Mouse (Mus musculus) hindbrain, embryonic 15.5 days (tissue): ENCODE data around the gene Icmt. TPM values are rescaled to one million over a fixed set of nuclear protein-coding genes. Genes with fewer than 3 reads are reported as not detected.

Experiments
- ATAC-seq: fragments of 200-750 bp; cut with Nextera tagmentation; 2 replicates; pipeline ENCODE4 v1.8.0; 2017; ENCODE audit warnings: low read depth, moderate number of reproducible peaks, moderate TSS enrichment; ENCODE audit not compliant: low FRiP score
- H3K27ac ChIP-seq: fragments of 300-500 bp; sonication (generic); replicated peaks from 2 replicates; pipeline ENCODE4 v1.5.1; 2015; ENCODE audit warnings: mild to moderate bottlenecking, inconsistent platforms
- H3K27me3 ChIP-seq: fragments of 300-500 bp; sonication (generic); 2 replicates; pipeline ENCODE4 v1.6.1; 2015; ENCODE audit warnings: control low read depth, inconsistent platforms
- H3K36me3 ChIP-seq: fragments of 300-500 bp; sonication (generic); 2 replicates; pipeline ENCODE4 v1.6.1; 2015; ENCODE audit warnings: control low read depth, inconsistent platforms
- H3K4me1 ChIP-seq: fragments of 300-500 bp; sonication (generic); replicated peaks from 2 replicates; pipeline ENCODE4 v1.6.1; 2015; ENCODE audit warnings: control low read depth, inconsistent platforms
- H3K4me2 ChIP-seq: fragments of 300-500 bp; sonication (generic); 2 replicates; pipeline ENCODE4 v1.6.1; 2015; ENCODE audit warnings: moderate library complexity, mild to moderate bottlenecking, inconsistent platforms
- H3K4me3 ChIP-seq: fragments of 300-500 bp; sonication (generic); 2 replicates; pipeline ENCODE4 v1.5.1; 2015; ENCODE audit warnings: mild to moderate bottlenecking, inconsistent platforms
- H3K9ac ChIP-seq: fragments of 300-500 bp; sonication (generic); 2 replicates; pipeline ENCODE4 v1.6.1; 2015; ENCODE audit warnings: inconsistent platforms
- H3K9me3 ChIP-seq: fragments of 300-500 bp; sonication (generic); 2 replicates; pipeline ENCODE4 v1.6.1; 2016; ENCODE audit warnings: control low read depth, inconsistent platforms
- WGBS: fragments of 180-500 bp; shearing (Covaris S2); methylation state at CpG from one replicate; pipeline ENCODE4 v1.1.7; 2015; 5-methylcytosine and 5-hydroxymethylcytosine counted together
- polyA plus RNA-seq: library from polyadenylated mRNA; unstranded; fragments of >200 nt; fragmentation: Nextera tagmentation; extraction: Ambion mirVana; gene quantifications from 2 replicates; pipeline ENCODE4 v1.2.1, GENCODE M21; 2015

The Icmt gene
- polyA plus RNA-seq, 1 experiment from 2014 or later, result 22.2 TPM

- no peak for ATAC-seq
- peak overlapping the region; percentile 5; the same call in 1 of the 2 replicates for H3K9ac ChIP-seq
- H3K36me3 ChIP-seq, result no peaks in the 10 kb centered on the region
- WGBS, result under 1% methylated on average over 39 of the region's 39 CpGs
- peaks cover 88% of the 10 kb centered on the region for H3K27me3 ChIP-seq
- peak overlapping the region; percentile 30 for H3K4me3 ChIP-seq
- H3K9me3 ChIP-seq, result no peaks in the 10 kb centered on the region
- H3K4me2 ChIP-seq, result peak overlapping the region; percentile 59
- no peak overlapping the region for H3K27ac ChIP-seq
- H3K4me1 ChIP-seq, result peaks cover 62% of the 10 kb centered on the region
Measured at GRCm38 (mm10) chr4:152290385-152290784, 6.6 kb upstream of the Icmt start.

DNA sequence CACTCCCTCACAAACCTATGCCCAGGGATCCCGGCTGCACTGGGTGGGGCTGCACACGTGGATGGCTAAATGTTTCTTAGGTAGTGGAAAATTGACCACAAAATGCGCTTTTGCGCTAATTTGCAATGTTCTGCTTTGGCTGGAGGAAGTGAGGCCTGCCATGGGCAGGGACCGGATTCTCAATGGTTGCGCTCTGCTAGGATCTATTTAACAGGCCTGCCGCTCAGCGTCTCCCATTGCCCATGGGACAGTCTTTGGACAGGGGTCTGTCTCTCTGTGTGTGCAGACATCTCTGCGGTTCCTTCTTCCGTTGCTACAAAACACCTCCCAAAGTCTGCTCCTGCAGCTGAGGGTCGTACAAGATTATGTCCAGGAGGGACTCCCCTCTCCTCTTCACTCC, 6.0 kb upstream of the Icmt start:
- H3K9me3 ChIP-seq, result no peaks in the 10 kb centered on the region

DNA sequence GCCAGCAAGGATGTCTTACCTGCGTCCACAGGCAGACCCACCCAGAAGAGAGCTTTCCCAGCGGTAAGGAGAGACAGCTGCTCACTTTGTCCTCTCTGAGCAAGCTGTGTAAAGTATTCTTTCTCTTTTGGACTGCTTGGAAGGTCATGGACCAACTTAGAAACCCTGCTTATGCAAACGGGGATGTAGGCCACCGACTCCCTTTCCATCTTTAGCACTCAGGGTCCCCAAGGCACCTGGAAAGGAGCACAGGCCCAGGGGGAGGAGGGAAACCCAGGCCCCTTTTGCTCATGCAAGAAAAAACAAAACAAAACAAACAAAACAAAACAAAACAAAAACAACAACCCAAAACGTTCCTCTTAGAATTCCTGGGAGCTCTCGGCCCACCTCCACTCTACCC, 5.5 kb upstream of the Icmt start, which contains the start of gene Hes3:
Hes3 (minus strand) TSS at position 101 of the 400 bp plus-strand sequence.
- peaks cover 83% of the 10 kb centered on the region for H3K27me3 ChIP-seq
- 17% methylated on average over 6 of the region's 6 CpGs for WGBS
- peak within 1 kb of the TSS; percentile 59 for H3K4me2 ChIP-seq
- H3K4me1 ChIP-seq, result peaks cover 54% of the 10 kb centered on the region
- no peak for ATAC-seq
- H3K9me3 ChIP-seq, result no peaks in the 10 kb centered on the region
- H3K9ac ChIP-seq, result peak within 1 kb of the TSS; percentile 5; the same call in 1 of the 2 replicates
- H3K27ac ChIP-seq, result no peak within 1 kb of the TSS
- H3K4me3 ChIP-seq, result peak within 1 kb of the TSS; percentile 30
- no peaks in the 10 kb centered on the region for H3K36me3 ChIP-seq

More for the DNA sequence above, 6.0 kb upstream of the Icmt start:
- ATAC-seq, result no peak
- Histone ChIP-seq H3K4me2 (peak overlapping the region; percentile 59), H3K4me3 (peak overlapping the region; percentile 30; the same call in 1 of the 2 replicates), H3K36me3 (no peaks in the 10 kb centered on the region), H3K27ac (no peak overlapping the region), H3K27me3 (peaks cover 88% of the 10 kb centered on the region), H3K9ac (peak overlapping the region; percentile 5; the same call in 1 of the 2 replicates), H3K4me1 (peaks cover 58% of the 10 kb centered on the region)
- 9% methylated on average over 11 of the region's 11 CpGs for WGBS

GRCm38 (mm10) chr4:152292102-152292765, 4.8 kb upstream of the Icmt start:
- no peak for ATAC-seq
- H3K4me1 ChIP-seq, result peaks cover 49% of the 10 kb centered on the region

GRCm38 (mm10) chr4:152294188-152294929, 2.7 kb upstream of the Icmt start:
- Histone ChIP-seq H3K4me3 (no peak overlapping the region), H3K4me1 (peaks cover 49% of the 10 kb centered on the region), H3K9ac (no peak overlapping the region), H3K36me3 (no peaks in the 10 kb centered on the region), H3K9me3 (no peaks in the 10 kb centered on the region), H3K27ac (no peak overlapping the region), H3K27me3 (peaks cover 62% of the 10 kb centered on the region), H3K4me2 (no peak overlapping the region)
- WGBS, result 49% methylated on average over 10 of the region's 10 CpGs
- no peak for ATAC-seq

More at GRCm38 (mm10) chr4:152292102-152292765, 4.8 kb upstream of the Icmt start:
- 12% methylated on average over 12 of the region's 12 CpGs for WGBS
- Histone ChIP-seq H3K4me3 (no peak overlapping the region), H3K9me3 (no peaks in the 10 kb centered on the region), H3K27ac (0 out of 2 replicates have a peak overlapping the region, but pooled peaks have one; percentile 36), H3K9ac (no peak overlapping the region), H3K27me3 (peaks cover 76% of the 10 kb centered on the region), H3K36me3 (no peaks in the 10 kb centered on the region), H3K4me2 (no peak overlapping the region)

- no peaks in the 10 kb centered on the region for H3K9me3 ChIP-seq
- H3K4me1 ChIP-seq, result peaks cover 36% of the 10 kb centered on the region
- no peak for ATAC-seq
- 61% methylated on average over 4 of the region's 4 CpGs for WGBS
- H3K9ac ChIP-seq, result no peak overlapping the region
- no peak overlapping the region for H3K4me2 ChIP-seq
- peaks cover 11% of the 10 kb centered on the region; the same call in 1 of the 2 replicates for H3K36me3 ChIP-seq
- peaks cover 49% of the 10 kb centered on the region for H3K27me3 ChIP-seq
- no peak overlapping the region for H3K4me3 ChIP-seq
- H3K27ac ChIP-seq, result no peak overlapping the region
Measured at GRCm38 (mm10) chr4:152295916-152296315, 1.1 kb upstream of the Icmt start.

- no peak for ATAC-seq
- H3K4me2 ChIP-seq, result peak overlapping the region; percentile 91
- H3K4me3 ChIP-seq, result peak overlapping the region; percentile 65
- H3K36me3 ChIP-seq, result peaks cover 12% of the 10 kb centered on the region; the same call in 1 of the 2 replicates
- 18% methylated on average over 8 of the region's 8 CpGs for WGBS
- H3K9ac ChIP-seq, result peak overlapping the region; percentile 28; the same call in 1 of the 2 replicates
- H3K27ac ChIP-seq, result no peak overlapping the region
- H3K9me3 ChIP-seq, result no peaks in the 10 kb centered on the region
- peaks cover 45% of the 10 kb centered on the region for H3K27me3 ChIP-seq
- H3K4me1 ChIP-seq, result peaks cover 32% of the 10 kb centered on the region
Measured at GRCm38 (mm10) chr4:152296371-152296770, 656 bp upstream of the Icmt start.

- peaks cover 18% of the 10 kb centered on the region for H3K4me1 ChIP-seq
- peaks cover 25% of the 10 kb centered on the region for H3K36me3 ChIP-seq
- no peaks in the 10 kb centered on the region for H3K9me3 ChIP-seq
- H3K4me3 ChIP-seq, result no peak overlapping the region; the same call in 1 of the 2 replicates
- WGBS, result 82% methylated on average over 14 of the region's 14 CpGs
- H3K27me3 ChIP-seq, result peaks cover 21% of the 10 kb centered on the region
- H3K9ac ChIP-seq, result no peak overlapping the region
- H3K27ac ChIP-seq, result no peak overlapping the region
- peak overlapping the region; percentile 91; the same call in 1 of the 2 replicates for H3K4me2 ChIP-seq
- no peak for ATAC-seq
Measured at GRCm38 (mm10) chr4:152298836-152299235, 1.8 kb downstream of the Icmt start.

DNA sequence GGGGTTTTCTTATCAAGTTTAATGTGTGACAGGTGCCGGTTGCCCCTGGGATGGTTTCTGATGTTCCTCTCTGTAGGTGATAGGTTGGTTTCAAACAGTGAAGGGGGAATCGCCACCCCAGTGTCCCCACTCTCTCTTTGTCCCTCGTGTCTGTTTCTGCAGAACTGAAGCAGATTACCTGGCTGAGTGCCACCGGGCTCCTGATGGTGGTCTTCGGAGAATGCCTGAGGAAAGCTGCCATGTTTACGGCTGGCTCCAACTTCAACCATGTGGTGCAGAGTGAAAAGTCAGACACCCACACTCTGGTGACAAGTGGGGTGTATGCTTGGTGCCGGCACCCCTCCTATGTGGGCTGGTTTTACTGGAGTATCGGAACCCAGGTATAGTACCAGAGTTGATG, 3.3 kb downstream of the Icmt start:
- no peaks in the 10 kb centered on the region for H3K9me3 ChIP-seq
- H3K27me3 ChIP-seq, result peaks cover 7% of the 10 kb centered on the region
- peaks cover 35% of the 10 kb centered on the region for H3K36me3 ChIP-seq
- no peak for ATAC-seq
- 86% methylated on average over 8 of the region's 8 CpGs for WGBS
- no peak overlapping the region for H3K27ac ChIP-seq
- H3K4me3 ChIP-seq, result no peak overlapping the region
- H3K9ac ChIP-seq, result no peak overlapping the region
- peaks cover 25% of the 10 kb centered on the region for H3K4me1 ChIP-seq
- H3K4me2 ChIP-seq, result no peak overlapping the region

GRCm38 (mm10) chr4:152302012-152302411, 5.0 kb downstream of the Icmt start:
- no peak overlapping the region for H3K4me2 ChIP-seq
- 70% methylated on average over 11 of the region's 11 CpGs for WGBS
- no peaks in the 10 kb centered on the region for H3K9me3 ChIP-seq
- no peaks in the 10 kb centered on the region for H3K27me3 ChIP-seq
- H3K4me3 ChIP-seq, result no peak overlapping the region
- peaks cover 35% of the 10 kb centered on the region for H3K36me3 ChIP-seq
- ATAC-seq, result no peak
- no peak overlapping the region for H3K27ac ChIP-seq
- peaks cover 34% of the 10 kb centered on the region for H3K4me1 ChIP-seq
- H3K9ac ChIP-seq, result no peak overlapping the region

DNA sequence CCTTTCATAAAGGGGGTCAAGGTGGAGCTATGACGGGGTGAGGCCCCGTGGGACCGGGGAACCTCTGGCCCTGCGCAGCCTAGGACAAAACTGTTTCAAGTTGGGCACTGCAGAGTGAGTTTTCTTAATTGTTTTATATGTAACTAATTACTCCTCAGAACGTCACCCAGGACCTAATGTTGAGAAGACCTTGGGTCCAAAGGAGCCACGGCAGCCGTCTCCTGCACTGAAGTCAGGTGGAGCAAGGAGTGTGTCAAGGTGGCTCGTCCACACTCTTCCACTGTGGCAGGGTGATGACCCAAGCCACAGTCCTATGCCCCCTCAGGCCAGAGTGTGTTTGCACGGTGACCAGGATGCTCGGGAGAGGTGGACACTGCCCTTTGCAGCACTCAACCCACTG, 6.1 kb downstream of the Icmt start:
- Histone ChIP-seq H3K4me2 (no peak overlapping the region), H3K9me3 (no peaks in the 10 kb centered on the region), H3K27me3 (no peaks in the 10 kb centered on the region), H3K9ac (no peak overlapping the region), H3K36me3 (peaks cover 35% of the 10 kb centered on the region), H3K27ac (no peak overlapping the region), H3K4me3 (no peak overlapping the region), H3K4me1 (peaks cover 28% of the 10 kb centered on the region)
- no peak for ATAC-seq
- WGBS, result 91% methylated on average over 10 of the region's 10 CpGs

DNA sequence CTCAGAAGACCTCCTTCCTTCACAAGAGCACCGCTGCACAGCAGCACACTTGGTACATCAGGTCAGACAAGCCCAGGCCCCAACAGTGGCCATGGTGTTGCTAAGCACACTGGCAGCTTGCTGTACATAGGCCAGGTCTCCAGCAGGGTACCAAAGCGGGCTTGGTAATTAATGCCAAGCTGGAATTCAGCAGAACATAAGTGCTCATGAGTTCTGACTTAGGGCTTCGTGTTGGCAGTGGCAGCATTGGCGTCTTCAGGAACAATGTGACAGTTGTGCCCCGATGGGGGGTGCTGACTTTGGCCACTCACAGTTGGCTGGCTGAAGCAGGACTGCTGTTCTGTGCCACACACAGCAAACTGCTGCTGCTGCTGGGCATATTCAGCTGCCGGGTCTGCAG, 7.7 kb downstream of the Icmt start:
- no peak overlapping the region for H3K4me3 ChIP-seq
- H3K27me3 ChIP-seq, result peaks cover 6% of the 10 kb centered on the region
- no peak overlapping the region for H3K4me2 ChIP-seq
- H3K9me3 ChIP-seq, result no peaks in the 10 kb centered on the region
- H3K4me1 ChIP-seq, result peaks cover 19% of the 10 kb centered on the region
- peaks cover 34% of the 10 kb centered on the region for H3K36me3 ChIP-seq
- no peak overlapping the region for H3K9ac ChIP-seq
- ATAC-seq, result peak; percentile 53
- 78% methylated on average over 6 of the region's 6 CpGs for WGBS
- H3K27ac ChIP-seq, result 0 out of 2 replicates have a peak overlapping the region, but pooled peaks have one; percentile 23
